Mouse (Mus musculus): ENCODE data around the gene Ramp3.

- TF ChIP-seq POLR2A (IDR thresholded peaks at IDR 0.05; ENCODE audit: insufficient read depth, low read depth, low read length) (no peak), CTCF (IDR thresholded peaks at IDR 0.05) (no peak), EP300 (IDR thresholded peaks at IDR 0.05; ENCODE audit: insufficient read depth, low read depth, low read length) (no peak)
These were observed 34.0 kb downstream of the Ramp3 start for GRCm38 (mm10) chr11:6692341-6692740.

All from heart, adult 2 months (tissue).